8 mouse cellular contexts compared by ENCODE assay signal in the genomic region with DNA sequence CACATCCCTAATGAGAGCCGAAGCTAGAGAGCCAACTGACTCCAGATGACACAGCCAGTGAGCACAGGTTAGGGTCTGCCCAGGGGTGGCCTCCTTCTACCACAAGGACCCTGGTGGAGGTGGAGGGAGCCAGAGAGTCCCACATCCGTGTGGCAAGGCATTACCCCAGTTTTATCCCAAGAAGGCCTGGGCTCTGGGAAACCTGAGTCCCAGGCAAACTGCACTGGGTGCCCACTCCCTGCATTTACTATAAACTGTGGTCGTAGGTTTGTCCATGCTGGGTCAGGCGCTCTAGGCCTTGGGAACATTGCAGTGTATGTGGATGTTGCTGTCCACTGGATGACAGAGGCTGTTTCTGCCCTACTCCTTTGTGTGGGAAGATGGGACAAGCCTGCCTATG. TPM values are rescaled to one million over a fixed set of nuclear protein-coding genes. Genes with fewer than 3 reads are reported as not detected.
DNase-seq lines count a peak whose midpoint lies in the region; ATAC-seq and TF ChIP-seq lines count a peak whose summit lies in the region.

No protein-coding gene starts in this region.

- WGBS in lung, adult 2 months: 52% methylated on average over 4 of the region's 4 CpGs
- 79% methylated on average over 4 of the region's 4 CpGs for WGBS in heart, postnatal 0 days
- WGBS in lung, postnatal 0 days: 84% methylated on average over 4 of the region's 4 CpGs

- TF ChIP-seq EP300 in heart, postnatal 0 days (IDR thresholded peaks at IDR 0.05; ENCODE audit: low read depth): no peak
- no peak for TF ChIP-seq EP300 in lung, postnatal 0 days (IDR thresholded peaks at IDR 0.05)

- no peak for TF ChIP-seq CTCF in lung, adult 2 months (IDR thresholded peaks at IDR 0.05; ENCODE audit: insufficient read depth, low read length)
- TF ChIP-seq CTCF in heart, postnatal 0 days (IDR thresholded peaks at IDR 0.05; ENCODE audit: low read depth): no peak
- no peak for TF ChIP-seq CTCF in lung, postnatal 0 days (IDR thresholded peaks at IDR 0.05)

- no peak for ATAC-seq in heart, postnatal 0 days (ENCODE audit: insufficient read depth, low read depth)
- 0 out of 2 replicates have a peak, but pooled peaks have one; percentile 1 for ATAC-seq in lung, postnatal 0 days
- no peak for ATAC-seq in monocyte, adult 5-6 weeks (replicated peaks; ENCODE audit: insufficient number of reproducible peaks, low FRiP score, low TSS enrichment, poor library complexity, severe bottlenecking)

- H3K9ac ChIP-seq in heart, postnatal 0 days (replicated peaks; ENCODE audit: low read depth, low read length): peak overlapping the region; percentile 45; the same call in 1 of the 2 replicates
- H3K9ac ChIP-seq in lung, postnatal 0 days (replicated peaks; ENCODE audit: low read depth): peak overlapping the region; percentile 4; the same call in 1 of the 2 replicates

- peak overlapping the region; percentile 56 for H3K4me2 ChIP-seq in heart, postnatal 0 days (ENCODE audit: low read depth, low read length)
- peak overlapping the region; percentile 48 for H3K4me2 ChIP-seq in lung, postnatal 0 days (replicated peaks; ENCODE audit: low read depth, low read length)

- H3K4me1 ChIP-seq in lung, adult 2 months (ENCODE audit: control insufficient read depth, insufficient read depth, low read length): peaks cover 19% of the 10 kb centered on the region
- peaks cover 28% of the 10 kb centered on the region for H3K4me1 ChIP-seq in heart, postnatal 0 days (ENCODE audit: control insufficient read depth, insufficient read depth)
- H3K4me1 ChIP-seq in lung, postnatal 0 days (ENCODE audit: insufficient read depth, low read depth, low read length): peaks cover 9% of the 10 kb centered on the region

- TF ChIP-seq POLR2A in lung, adult 2 months (IDR thresholded peaks at IDR 0.05; ENCODE audit: borderline replicate concordance, extremely low read depth, low read depth, low read length): no peak

- DNase-seq in adrenal gland, adult 8-10 months: peak; percentile 7
- no peak for DNase-seq in adrenal gland, postnatal 36 days
- no peak for DNase-seq in lung, adult 2 months
- no peak for DNase-seq in lung, postnatal 14 days
- no peak for DNase-seq in heart, postnatal 0 days (ENCODE audit: low spot score)
- DNase-seq in lung, postnatal 0 days (ENCODE audit: low spot score): no peak
- DNase-seq in right cerebral cortex, postnatal 36 days (ENCODE audit: low spot score in 2 of 2): no peak

- H3K4me3 ChIP-seq in lung, adult 2 months (replicated peaks; ENCODE audit: extremely low read depth, low read depth, low read length): peak overlapping the region; percentile 43
- peak overlapping the region; percentile 22 for H3K4me3 ChIP-seq in heart, postnatal 0 days (ENCODE audit: low read depth, low read length)
- H3K4me3 ChIP-seq in lung, postnatal 0 days (ENCODE audit: low read depth, low read length): no peak overlapping the region

- H3K27ac ChIP-seq in heart, postnatal 0 days (ENCODE audit: low read depth): peak overlapping the region; percentile 88
- H3K27ac ChIP-seq in lung, postnatal 0 days (ENCODE audit: low read length): peak overlapping the region; percentile 77

- H3K9me3 ChIP-seq in heart, postnatal 0 days (replicated peaks; ENCODE audit: control insufficient read depth, low read length): no peaks in the 10 kb centered on the region
- no peaks in the 10 kb centered on the region for H3K9me3 ChIP-seq in lung, postnatal 0 days (ENCODE audit: low read length)

- peaks cover 12% of the 10 kb centered on the region for H3K36me3 ChIP-seq in heart, postnatal 0 days (replicated peaks; ENCODE audit: control insufficient read depth, insufficient read depth, low read length)
- H3K36me3 ChIP-seq in lung, postnatal 0 days (ENCODE audit: insufficient read depth, low read length): peaks cover 4% of the 10 kb centered on the region; the same call in 1 of the 2 replicates

- H3K27me3 ChIP-seq in heart, postnatal 0 days (ENCODE audit: control insufficient read depth, insufficient read depth, low read length): no peaks in the 10 kb centered on the region
- no peaks in the 10 kb centered on the region for H3K27me3 ChIP-seq in lung, postnatal 0 days (replicated peaks; ENCODE audit: insufficient read depth, low read length)

RNA-seq across cellular contexts. Expression of gene Lgals3bp, which starts 0.7 kb away (rescaled TPM):
- 100 to 1,000 TPM in 2 of 4 experiments, 10 to 100 TPM in 2; 88.8 to 112 (median 98.8) TPM for total RNA-seq in adrenal gland, adult 8-10 months (2022)
- 100 to 1,000 TPM; 122 to 138 TPM for total RNA-seq in adrenal gland, postnatal 36 days (2021)
- 259 and 311 TPM in 2 replicates for polyA plus RNA-seq in lung, adult 2 months (2012; rRNA removed)
- total RNA-seq in heart, postnatal 0 days (2014; rRNA removed; ENCODE audit: low replicate concordance): 77.9 and 83.1 TPM in 2 replicates
- 27.6 and 28.6 TPM in 2 replicates for polyA plus RNA-seq in heart, postnatal 0 days (2015; fragmentation: Nextera tagmentation; extraction: Ambion mirVana)
- polyA plus RNA-seq in lung, postnatal 0 days (2015; fragmentation: Nextera tagmentation; extraction: Ambion mirVana): 30.8 and 44.3 TPM in 2 replicates
- 16.7 to 76.6 TPM (median 44.4 TPM) in 3 replicates for total RNA-seq in monocyte, adult 5-6 weeks (2017)

RNA-seq across cellular contexts. Expression of gene Cant1, which starts 17.7 kb away (rescaled TPM):
- total RNA-seq in adrenal gland, adult 8-10 months (2022): 10 to 100 TPM; 36.8 to 39.6 (median 37.9) TPM
- 10 to 100 TPM; 34.9 to 38.0 TPM for total RNA-seq in adrenal gland, postnatal 36 days (2021)
- 55.9 and 61.9 TPM in 2 replicates for polyA plus RNA-seq in lung, adult 2 months (2012; rRNA removed)
- total RNA-seq in heart, postnatal 0 days (2014; rRNA removed; ENCODE audit: low replicate concordance): 28.3 and 35.5 TPM in 2 replicates
- 10.4 and 12.6 TPM in 2 replicates for polyA plus RNA-seq in heart, postnatal 0 days (2015; fragmentation: Nextera tagmentation; extraction: Ambion mirVana)
- polyA plus RNA-seq in lung, postnatal 0 days (2015; fragmentation: Nextera tagmentation; extraction: Ambion mirVana): 21.3 and 22.5 TPM in 2 replicates
- total RNA-seq in monocyte, adult 5-6 weeks (2017): 16.7 to 31.7 TPM (median 22.8 TPM) in 3 replicates

RNA-seq across cellular contexts. Expression of gene C1qtnf1, which starts 26.8 kb away (rescaled TPM):
- total RNA-seq in adrenal gland, adult 8-10 months (2022): 10 to 100 TPM; 20.4 to 26.2 (median 24.3) TPM
- total RNA-seq in adrenal gland, postnatal 36 days (2021): 10 to 100 TPM; 21.6 to 22.7 TPM
- polyA plus RNA-seq in lung, adult 2 months (2012; rRNA removed): 17.9 and 21.8 TPM in 2 replicates
- 5.8 and 12.6 TPM in 2 replicates for total RNA-seq in heart, postnatal 0 days (2014; rRNA removed; ENCODE audit: low replicate concordance)
- polyA plus RNA-seq in heart, postnatal 0 days (2015; fragmentation: Nextera tagmentation; extraction: Ambion mirVana): 7.8 and 8.3 TPM in 2 replicates
- polyA plus RNA-seq in lung, postnatal 0 days (2015; fragmentation: Nextera tagmentation; extraction: Ambion mirVana): 7.2 and 9.1 TPM in 2 replicates
- not detected in 3 replicates for total RNA-seq in monocyte, adult 5-6 weeks (2017)

RNA-seq across cellular contexts. Expression of gene Timp2, which starts 45.7 kb away (rescaled TPM):
- total RNA-seq in adrenal gland, adult 8-10 months (2022): 100 to 1,000 TPM in 3 of 4 experiments, 10 to 100 TPM in 1; 95.5 to 261 (median 186) TPM
- total RNA-seq in adrenal gland, postnatal 36 days (2021): 100 to 1,000 TPM in 1 of 2 experiments, 10 to 100 TPM in 1; 84.0 to 156 TPM
- 353 and 397 TPM in 2 replicates for polyA plus RNA-seq in lung, adult 2 months (2012; rRNA removed)
- 77.5 and 78.5 TPM in 2 replicates for total RNA-seq in heart, postnatal 0 days (2014; rRNA removed; ENCODE audit: low replicate concordance)
- polyA plus RNA-seq in heart, postnatal 0 days (2015; fragmentation: Nextera tagmentation; extraction: Ambion mirVana): 61.9 and 65.5 TPM in 2 replicates
- 105 and 107 TPM in 2 replicates for polyA plus RNA-seq in lung, postnatal 0 days (2015; fragmentation: Nextera tagmentation; extraction: Ambion mirVana)
- 19.4 to 46.1 TPM (median 27.0 TPM) in 3 replicates for total RNA-seq in monocyte, adult 5-6 weeks (2017)

RNA-seq across cellular contexts. Expression of gene Cep295nl, which starts 58.9 kb away (rescaled TPM):
- total RNA-seq in adrenal gland, adult 8-10 months (2022): 1 to 10 TPM in 2 of 4 experiments, under 1 TPM in 2; 0.41 to 2.9 (median 1.6) TPM
- 1 to 10 TPM in 1 of 2 experiments, under 1 TPM in 1; 0.46 to 1.1 TPM for total RNA-seq in adrenal gland, postnatal 36 days (2021)
- 0.28 and 0.32 TPM in 2 replicates for polyA plus RNA-seq in lung, adult 2 months (2012; rRNA removed)
- not detected in 2 replicates for total RNA-seq in heart, postnatal 0 days (2014; rRNA removed; ENCODE audit: low replicate concordance)
- 0.19 and 0.31 TPM in 2 replicates for polyA plus RNA-seq in heart, postnatal 0 days (2015; fragmentation: Nextera tagmentation; extraction: Ambion mirVana)
- 0.44 and 0.88 TPM in 2 replicates for polyA plus RNA-seq in lung, postnatal 0 days (2015; fragmentation: Nextera tagmentation; extraction: Ambion mirVana)
- 1.6 to 2.8 TPM in 2 of 3 replicates, not detected in the other for total RNA-seq in monocyte, adult 5-6 weeks (2017)
